Mouse (Mus musculus): ENCODE measurements around the gene Snd1.

Snd1 gene

GRCm38 (mm10) chr6:28594759-28595158, 119.8 kb downstream of the Snd1 start:
- no peak for DNase-seq (ENCODE audit: low read depth)

DNA sequence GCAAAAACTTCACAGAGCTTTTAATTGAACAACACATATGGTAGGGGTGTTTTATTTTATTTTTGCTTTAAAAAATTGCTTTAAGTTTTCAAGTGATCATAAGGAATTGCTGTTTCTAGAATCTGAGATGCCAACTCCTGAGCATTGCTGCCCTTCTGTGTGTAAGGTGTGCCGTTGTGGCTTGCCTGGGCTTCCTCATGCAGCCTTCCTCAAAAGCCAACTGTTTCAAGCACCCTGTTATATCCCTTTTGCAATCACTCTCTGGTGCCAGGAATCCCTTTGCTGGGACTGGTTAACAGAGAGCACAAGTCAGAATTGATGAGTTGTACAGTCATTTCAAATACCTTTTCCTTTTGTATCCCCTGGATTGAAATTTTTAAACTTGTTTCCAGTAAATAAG, 120.3 kb downstream of the Snd1 start:
- DNase-seq (ENCODE audit: low read depth): no peak

- no peak for DNase-seq (ENCODE audit: low read depth)
Observed at GRCm38 (mm10) chr6:28597266-28597665, 122.3 kb downstream of the Snd1 start.

- DNase-seq (ENCODE audit: low read depth): peak; percentile 28
Observed at GRCm38 (mm10) chr6:28599120-28599519, 124.2 kb downstream of the Snd1 start.

DNA sequence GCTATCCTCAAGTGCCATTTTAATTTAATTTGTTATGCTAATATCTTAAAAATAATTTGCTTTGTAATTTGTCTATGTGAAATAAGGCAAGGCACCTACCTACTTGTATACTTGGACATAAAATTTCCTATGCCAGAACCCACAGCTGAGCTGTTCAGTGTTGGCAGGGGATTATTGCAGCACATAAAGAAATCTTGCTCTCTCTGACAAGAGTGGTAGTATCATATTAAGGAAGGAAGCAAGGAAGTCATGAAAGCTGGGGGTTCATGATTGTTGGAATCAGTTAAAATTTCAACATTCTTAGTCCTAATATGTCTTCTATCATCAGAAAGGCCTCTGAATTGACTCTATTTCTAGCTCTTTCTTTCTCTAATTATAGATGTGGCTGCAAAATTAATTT, 125.5 kb downstream of the Snd1 start:
- no peak for DNase-seq (ENCODE audit: low read depth)

DNA sequence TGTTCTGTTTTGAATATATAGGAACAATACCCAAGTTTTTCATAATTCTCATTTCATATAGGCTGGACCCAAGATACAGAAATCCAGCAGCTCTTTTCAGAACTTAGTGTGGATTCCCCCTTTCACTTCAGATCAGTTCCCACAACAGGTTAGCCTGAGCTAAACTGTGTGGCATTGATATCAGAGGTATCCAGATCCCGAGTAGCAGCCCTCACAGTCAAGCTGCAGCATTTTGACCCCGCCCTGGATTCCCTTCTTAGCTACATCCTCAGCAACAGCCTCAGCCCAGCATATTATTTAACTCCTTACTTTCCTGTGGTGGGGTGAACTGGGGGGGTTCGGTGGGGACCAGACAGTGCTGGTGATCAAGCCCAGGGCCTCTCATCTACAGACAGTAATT, 128.5 kb downstream of the Snd1 start:
- DNase-seq (ENCODE audit: low read depth): no peak

- no peak for DNase-seq (ENCODE audit: low read depth)
Observed at GRCm38 (mm10) chr6:28603823-28604222, 128.9 kb downstream of the Snd1 start.

DNA sequence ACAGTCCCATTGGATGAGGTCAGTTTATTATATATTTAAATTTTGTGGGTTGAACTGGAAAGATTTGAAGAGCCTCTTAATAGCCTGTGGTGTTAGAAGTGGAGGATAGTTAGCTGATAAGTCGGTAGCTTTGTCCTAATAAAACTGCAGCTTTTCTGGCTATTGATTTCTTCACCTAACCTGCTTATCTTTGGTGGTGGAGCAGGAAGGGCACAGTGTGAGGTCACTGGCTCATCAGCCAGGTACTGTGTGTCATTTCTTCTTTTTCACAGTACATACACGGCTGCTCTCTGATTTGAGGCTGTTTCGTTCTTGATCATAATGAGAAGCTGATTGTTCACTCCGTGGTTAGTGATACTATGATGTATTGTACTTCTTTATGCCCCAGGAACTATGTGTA, 134.4 kb downstream of the Snd1 start:
- no peak for DNase-seq (ENCODE audit: low read depth)

DNA sequence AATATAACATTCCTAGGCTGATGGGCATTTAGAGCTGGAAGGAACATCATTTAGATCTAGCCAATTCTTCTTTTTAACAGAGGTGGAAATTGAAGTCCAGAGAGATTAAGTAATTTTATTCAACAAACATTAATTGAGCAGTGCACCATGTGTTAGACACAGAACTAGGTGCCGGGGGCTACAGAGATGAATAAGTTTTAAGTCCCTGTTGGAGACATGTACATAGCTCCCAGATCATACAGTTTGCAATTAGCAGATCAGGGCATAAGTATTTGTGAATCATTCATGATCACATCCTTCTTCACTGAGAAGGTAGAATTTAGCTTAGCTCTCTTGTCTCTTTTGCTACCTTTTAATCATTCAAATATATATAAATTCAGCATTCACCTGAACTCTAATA, 135.2 kb downstream of the Snd1 start:
- DNase-seq (ENCODE audit: low read depth): no peak

DNA sequence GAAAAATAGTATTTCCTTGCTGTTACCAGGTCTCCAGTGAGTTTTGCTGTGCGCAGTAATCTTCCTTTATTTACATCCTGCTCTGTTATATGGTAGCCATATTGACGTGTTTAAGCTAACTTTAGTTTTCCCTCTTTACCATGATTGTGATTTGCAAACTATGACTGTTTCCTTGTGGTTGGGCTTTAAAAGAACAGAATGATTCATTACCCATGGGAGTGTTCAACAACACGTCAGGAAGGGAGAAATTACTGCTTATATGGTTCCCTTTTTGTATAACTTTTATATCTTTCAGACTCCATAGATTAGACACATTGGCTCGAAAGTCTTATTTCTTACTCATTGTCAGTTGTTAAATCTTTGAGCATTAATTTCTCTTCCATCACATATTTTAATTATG, 138.5 kb downstream of the Snd1 start:
- DNase-seq (ENCODE audit: low read depth): no peak

GRCm38 (mm10) chr6:28614856-28615255, 139.9 kb downstream of the Snd1 start:
- DNase-seq (ENCODE audit: low read depth): no peak

GRCm38 (mm10) chr6:28615408-28615807, 140.5 kb downstream of the Snd1 start:
- no peak for DNase-seq (ENCODE audit: low read depth)

DNA sequence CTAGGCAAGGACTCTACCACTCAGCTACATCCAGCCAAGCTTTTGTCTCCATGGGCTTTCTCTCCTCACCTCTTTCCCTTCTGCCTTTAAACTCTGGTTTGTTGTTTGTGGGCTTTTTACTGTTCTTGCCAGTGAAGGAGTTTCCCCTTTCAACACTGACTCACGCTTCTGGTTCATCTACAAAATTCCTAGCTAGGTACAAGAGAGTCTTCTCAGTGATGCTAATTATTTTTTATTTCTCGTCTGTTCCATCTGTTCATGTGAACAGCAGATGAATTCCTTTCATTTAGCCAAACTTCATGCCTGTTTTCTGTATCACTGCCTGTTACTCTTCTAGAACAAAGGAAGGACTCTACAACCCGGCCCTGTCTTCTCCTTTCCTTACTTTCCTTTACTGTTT, 141.0 kb downstream of the Snd1 start:
- no peak for DNase-seq (ENCODE audit: low read depth)

DNA sequence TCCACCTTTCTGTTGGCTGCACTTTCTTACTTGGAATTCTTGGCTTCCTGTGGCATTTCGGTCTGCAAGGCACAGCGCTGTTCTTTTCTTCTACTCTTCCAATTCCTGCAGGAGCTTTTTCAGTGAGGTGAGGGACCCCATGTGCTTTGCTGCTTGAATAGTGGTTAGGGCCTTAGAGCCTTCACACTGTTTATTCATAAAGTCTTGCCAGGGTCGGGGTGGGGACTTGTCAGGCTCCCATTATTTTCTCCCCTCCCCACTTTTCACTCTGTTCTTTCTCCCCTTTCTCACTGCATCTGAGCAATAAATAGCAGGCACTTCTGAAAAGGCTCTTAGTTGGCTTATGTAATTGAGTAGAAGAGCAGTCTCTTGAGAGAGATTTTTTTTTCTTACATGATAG, 143.4 kb downstream of the Snd1 start:
- no peak for DNase-seq (ENCODE audit: low read depth)

DNA sequence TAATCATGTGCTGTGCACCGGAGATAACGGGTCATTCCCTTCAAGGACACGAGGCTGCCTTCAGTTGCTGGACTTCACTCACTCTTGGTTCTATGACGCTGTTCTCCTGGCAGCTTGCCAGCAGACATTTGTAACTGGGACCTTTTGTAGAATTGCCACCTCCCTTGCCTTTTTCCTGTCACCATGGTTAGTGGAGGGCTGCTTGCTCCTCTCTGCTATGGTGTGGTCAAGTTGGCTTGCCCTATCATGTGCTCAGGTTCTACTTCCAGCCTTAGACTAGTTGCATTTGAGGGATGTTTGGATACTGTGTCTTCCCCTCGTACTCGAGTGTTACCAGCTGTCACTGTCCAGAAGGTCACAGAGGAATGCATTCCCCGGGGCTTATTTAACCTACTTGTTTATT, 143.8 kb downstream of the Snd1 start:
- DNase-seq (ENCODE audit: low read depth): peak; percentile 48

- DNase-seq (ENCODE audit: low read depth): no peak
Observed at GRCm38 (mm10) chr6:28621431-28621830, 146.5 kb downstream of the Snd1 start.

DNA sequence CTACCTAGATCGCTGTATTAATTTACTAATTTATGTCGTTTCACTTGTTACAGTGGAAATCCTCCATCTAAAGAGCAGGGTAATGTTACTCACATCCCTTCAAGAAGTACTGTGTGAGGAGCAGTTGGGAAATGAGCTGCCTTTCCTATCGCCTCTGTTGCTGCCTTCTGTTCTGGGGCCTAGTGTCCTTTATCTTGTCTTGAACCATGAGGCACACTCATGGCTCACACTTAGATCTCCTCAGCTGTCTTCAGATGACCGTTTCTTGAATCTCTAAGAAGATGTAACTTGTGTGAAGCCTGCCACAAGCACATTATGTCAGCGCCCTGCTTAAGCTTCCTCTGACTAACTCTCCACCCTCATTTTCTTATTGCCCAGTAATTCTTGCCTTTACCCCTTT, 147.0 kb downstream of the Snd1 start:
- DNase-seq (ENCODE audit: low read depth): no peak

- DNase-seq (ENCODE audit: low read depth): no peak
Observed at GRCm38 (mm10) chr6:28622522-28622921, 147.6 kb downstream of the Snd1 start.

DNA sequence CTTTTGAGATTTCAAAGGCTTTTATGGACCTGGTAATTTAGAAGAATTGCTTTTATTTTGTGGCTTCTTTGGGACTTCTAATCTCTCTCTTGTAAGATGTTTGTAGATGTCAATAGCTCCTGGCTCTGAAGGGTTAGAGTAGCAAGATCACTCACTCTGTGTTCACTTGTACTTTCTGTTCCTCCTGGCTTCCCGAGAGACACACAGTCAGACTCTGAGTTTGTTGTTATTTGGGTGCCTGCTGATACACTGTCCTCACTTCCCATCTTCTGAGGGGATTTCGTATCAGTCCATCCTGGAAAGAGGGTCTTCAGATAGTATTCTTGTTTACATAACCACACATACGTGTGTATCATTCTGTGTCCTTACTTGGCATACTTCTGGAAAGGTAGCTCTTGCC, 148.0 kb downstream of the Snd1 start:
- no peak for DNase-seq (ENCODE audit: low read depth)

GRCm38 (mm10) chr6:28628408-28628807, 153.5 kb downstream of the Snd1 start:
- DNase-seq (ENCODE audit: low read depth): no peak

DNA sequence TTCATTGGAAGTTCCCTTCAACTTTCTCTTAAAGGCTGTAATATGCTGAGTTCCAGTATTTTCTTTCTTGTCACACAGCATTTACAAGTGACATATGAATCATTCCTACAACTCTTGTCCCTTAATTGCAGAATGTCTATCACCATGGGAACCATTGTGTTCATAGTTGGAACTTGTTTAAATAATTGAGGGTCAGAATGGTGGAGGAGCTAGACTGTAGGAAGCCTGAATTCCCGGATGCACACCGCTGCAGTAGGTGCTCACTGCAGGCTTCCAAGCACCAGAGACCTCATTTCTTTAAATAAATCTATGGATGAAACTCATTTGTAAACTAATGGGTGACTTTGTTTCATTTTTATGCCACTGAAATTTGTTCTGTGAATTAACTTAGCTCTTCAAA, 154.9 kb downstream of the Snd1 start:
- no peak for DNase-seq (ENCODE audit: low read depth)

DNA sequence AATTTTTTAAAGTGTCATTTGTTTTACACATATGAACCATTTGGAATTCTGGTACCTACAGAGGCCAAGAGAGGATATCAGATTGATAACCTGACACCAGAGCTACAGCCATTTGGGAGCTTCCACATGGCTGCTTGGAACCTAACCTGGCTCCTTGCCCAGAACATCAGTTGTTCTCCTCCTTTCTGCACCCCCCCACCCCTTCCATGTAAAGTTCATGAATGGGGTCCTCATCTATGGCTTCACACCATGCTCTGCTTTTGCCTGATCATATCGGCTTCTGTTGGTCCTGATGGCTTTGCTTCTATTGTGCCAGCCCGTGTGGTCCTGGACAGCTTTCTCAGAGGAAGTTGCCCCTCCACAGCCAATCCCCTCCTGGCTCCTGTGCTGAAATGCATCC, 156.0 kb downstream of the Snd1 start:
- no peak for DNase-seq (ENCODE audit: low read depth)

GRCm38 (mm10) chr6:28633120-28633519, 158.2 kb downstream of the Snd1 start:
- no peak for DNase-seq (ENCODE audit: low read depth)

- DNase-seq (ENCODE audit: low read depth): no peak
Observed at GRCm38 (mm10) chr6:28633656-28634055, 158.7 kb downstream of the Snd1 start.

DNA sequence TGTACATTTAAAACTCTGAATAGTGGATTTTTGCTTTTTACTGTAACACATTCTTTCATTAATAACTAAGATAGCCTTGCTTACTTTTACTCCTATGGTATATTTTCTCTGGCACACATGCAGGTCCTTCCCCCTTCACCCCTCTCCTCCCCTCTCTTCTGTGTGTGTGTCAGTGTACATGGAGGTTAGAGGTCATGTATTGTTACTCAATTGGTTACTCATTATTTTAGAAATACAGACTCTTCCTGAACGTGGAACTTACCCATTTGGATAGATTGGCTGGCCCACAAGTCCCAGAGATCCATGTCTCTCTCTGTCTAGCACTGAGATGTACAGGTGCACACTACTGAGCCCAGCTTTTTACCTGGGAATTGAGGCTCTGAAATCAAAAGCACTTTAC, 160.2 kb downstream of the Snd1 start:
- no peak for DNase-seq (ENCODE audit: low read depth)
